Mouse (Mus musculus) G1E (cell line): ENCODE results near the gene 4931414P19Rik.

Experiments used
- CTCF ChIP-seq: IDR thresholded peaks from 2 replicates; pipeline ENCODE4 v1.5.1; 2012; ENCODE audit warnings: low read depth, low read length, inconsistent platforms, mixed read lengths
- GATA1 ChIP-seq: IDR thresholded peaks from 2 replicates; pipeline ENCODE4 v1.6.1; 2012; ENCODE audit warnings: borderline replicate concordance, low read length, inconsistent platforms, mixed read lengths
- POLR2AphosphoS5 ChIP-seq: IDR thresholded peaks from 2 replicates; pipeline ENCODE4 v1.6.1; 2012; ENCODE audit warnings: low read depth, low read length, inconsistent platforms; ENCODE audit not compliant: insufficient replicate concordance
- TAL1 ChIP-seq: conservative IDR thresholded peaks from 2 replicates; pipeline ENCODE4 v1.6.1; 2012; ENCODE audit warnings: low read depth, low read length, inconsistent platforms, mixed read lengths

DNA sequence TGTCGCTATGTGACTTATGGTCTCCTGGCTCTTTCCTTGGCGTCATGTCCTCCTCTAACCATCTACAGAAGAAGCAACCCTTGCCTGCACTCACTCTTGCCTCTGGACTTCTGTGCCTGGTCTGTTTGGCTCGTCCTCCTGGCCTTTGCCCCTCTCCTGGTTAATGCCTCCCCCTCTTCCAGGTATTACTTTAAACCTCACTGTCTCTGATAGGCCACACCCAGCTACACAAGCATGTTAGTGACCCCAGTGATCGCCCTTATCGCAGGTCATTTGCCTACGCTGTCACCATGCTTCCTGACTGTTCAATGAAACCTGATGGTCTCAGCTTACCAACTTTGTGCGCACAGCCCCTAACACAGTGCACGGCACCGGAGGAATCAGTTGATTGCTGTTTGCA is 23.3 kb downstream of the 4931414P19Rik start:
- no peak for TF ChIP-seq CTCF
- TF ChIP-seq GATA1 = no peak
- TF ChIP-seq TAL1 = no peak
- no peak for TF ChIP-seq POLR2AphosphoS5
